Mouse (Mus musculus): ENCODE measurements around the gene Prepl.

DNA sequence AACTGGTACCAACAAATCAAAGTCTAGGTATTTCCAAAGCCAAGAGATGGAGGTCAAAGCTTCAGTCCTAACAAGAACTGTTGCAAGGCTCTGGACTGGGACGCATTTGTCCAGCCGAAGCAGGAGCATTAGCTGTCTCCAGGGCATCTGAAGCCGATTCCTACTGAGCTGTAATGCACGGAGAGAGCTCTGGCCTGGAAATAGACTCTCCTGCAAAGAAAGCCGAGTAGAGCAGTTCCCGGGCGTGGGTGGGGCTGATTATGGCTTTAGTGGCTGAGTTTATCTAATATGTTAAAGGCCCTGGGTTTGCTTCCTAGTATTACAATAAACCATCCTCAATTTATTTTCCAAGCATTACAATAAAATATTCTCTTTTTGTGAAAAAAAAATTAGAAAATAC is 16.8 kb downstream of the Prepl start:
- TF ChIP-seq CTCF (conservative IDR thresholded peaks at IDR 0.05; ENCODE audit: low read length) (no peak), NANOG (IDR thresholded peaks at IDR 0.05; ENCODE audit: borderline replicate concordance, low read length) (no peak)
